Mouse (Mus musculus): ENCODE results near the gene Frmd4a. TPM values are rescaled to one million over a fixed set of nuclear protein-coding genes. Genes with fewer than 3 reads are reported as not detected.
"Not testable (repeated sequence)": the region's sequence is repeated elsewhere in the genome, so short reads cannot be mapped to it uniquely, and the experiment has no call there.

Frmd4a gene
- polyA plus RNA-seq, 1 experiment: 9.9 TPM

- no peak for DNase-seq (ENCODE audit: low read depth)
Observed at GRCm38 (mm10) chr2:4335881-4336280, 318.4 kb downstream of the Frmd4a start.

GRCm38 (mm10) chr2:4338290-4338689 lies 320.8 kb downstream of the Frmd4a start:
- not testable (repeated sequence) for DNase-seq (ENCODE audit: low read depth)

GRCm38 (mm10) chr2:4339128-4339527 lies 321.6 kb downstream of the Frmd4a start:
- DNase-seq (ENCODE audit: low read depth): no peak

GRCm38 (mm10) chr2:4339530-4340218 lies 322.2 kb downstream of the Frmd4a start:
- no peak for DNase-seq (ENCODE audit: low read depth)

GRCm38 (mm10) chr2:4340378-4340777 lies 322.9 kb downstream of the Frmd4a start:
- no peak for DNase-seq (ENCODE audit: low read depth)

GRCm38 (mm10) chr2:4341141-4341540 lies 323.6 kb downstream of the Frmd4a start:
- no peak for DNase-seq (ENCODE audit: low read depth)

- DNase-seq (ENCODE audit: low read depth): no peak
Observed at GRCm38 (mm10) chr2:4342005-4342404, 324.5 kb downstream of the Frmd4a start.

GRCm38 (mm10) chr2:4344411-4344810 lies 326.9 kb downstream of the Frmd4a start:
- DNase-seq (ENCODE audit: low read depth): no peak

- no peak for DNase-seq (ENCODE audit: low read depth)
Observed at GRCm38 (mm10) chr2:4346232-4346631, 328.7 kb downstream of the Frmd4a start.

GRCm38 (mm10) chr2:4346953-4347352 lies 329.4 kb downstream of the Frmd4a start:
- no peak for DNase-seq (ENCODE audit: low read depth)

- DNase-seq (ENCODE audit: low read depth): no peak
Observed at GRCm38 (mm10) chr2:4347782-4348181, 330.3 kb downstream of the Frmd4a start.

- DNase-seq (ENCODE audit: low read depth): no peak
Observed at GRCm38 (mm10) chr2:4348509-4348908, 331.0 kb downstream of the Frmd4a start.

- no peak for DNase-seq (ENCODE audit: low read depth)
Observed at GRCm38 (mm10) chr2:4356812-4357384, 339.4 kb downstream of the Frmd4a start.

GRCm38 (mm10) chr2:4361981-4362834 lies 344.7 kb downstream of the Frmd4a start:
- no peak for DNase-seq (ENCODE audit: low read depth)

GRCm38 (mm10) chr2:4364908-4365307 lies 347.4 kb downstream of the Frmd4a start:
- DNase-seq (ENCODE audit: low read depth): no peak

- DNase-seq (ENCODE audit: low read depth): no peak
Observed at GRCm38 (mm10) chr2:4368544-4368943, 351.0 kb downstream of the Frmd4a start.

- no peak for DNase-seq (ENCODE audit: low read depth)
Observed at GRCm38 (mm10) chr2:4370499-4370898, 353.0 kb downstream of the Frmd4a start.

GRCm38 (mm10) chr2:4371341-4371740 lies 353.8 kb downstream of the Frmd4a start:
- no peak for DNase-seq (ENCODE audit: low read depth)

- no peak for DNase-seq (ENCODE audit: low read depth)
Observed at GRCm38 (mm10) chr2:4378844-4379243, 361.3 kb downstream of the Frmd4a start.

- DNase-seq (ENCODE audit: low read depth): no peak
Observed at GRCm38 (mm10) chr2:4380435-4380834, 362.9 kb downstream of the Frmd4a start.

GRCm38 (mm10) chr2:4380926-4381325 lies 363.4 kb downstream of the Frmd4a start:
- no peak for DNase-seq (ENCODE audit: low read depth)

- no peak for DNase-seq (ENCODE audit: low read depth)
Observed at GRCm38 (mm10) chr2:4386468-4386867, 369.0 kb downstream of the Frmd4a start.

- DNase-seq (ENCODE audit: low read depth): no peak
Observed at GRCm38 (mm10) chr2:4389330-4389729, 371.8 kb downstream of the Frmd4a start.

All from gonadal fat pad, adult 2 months (tissue).